Mouse (Mus musculus): ENCODE results near the gene P2rx1.
A peak's percentile ranks its signal among the peaks of the same experiment; 100 is the strongest.

The P2rx1 gene

DNA sequence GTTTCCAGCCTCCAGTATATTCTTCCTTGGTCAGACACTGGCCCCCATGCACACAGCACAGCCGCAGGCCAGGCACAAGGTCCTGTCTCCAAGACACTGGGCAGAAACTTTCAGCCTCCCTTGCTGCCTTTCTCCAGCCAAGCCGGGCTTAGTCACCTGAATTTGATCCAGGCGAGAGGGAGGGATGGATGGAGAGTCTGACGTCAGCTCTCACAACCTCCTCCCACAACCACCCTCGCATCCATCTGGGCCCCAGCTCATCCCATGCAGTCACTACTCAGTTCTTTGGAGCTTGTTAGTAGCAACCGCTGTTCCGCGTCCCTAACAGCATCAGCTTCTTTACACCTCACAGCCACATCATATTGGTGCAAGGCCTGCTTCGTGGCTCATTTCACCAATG, 24.2 kb downstream of the P2rx1 start:
- DNase-seq (ENCODE audit: low read depth, low spot score) = no peak

GRCm38 (mm10) chr11:73023827-73024226, 24.9 kb downstream of the P2rx1 start:
- DNase-seq (ENCODE audit: low read depth, low spot score) = no peak

DNA sequence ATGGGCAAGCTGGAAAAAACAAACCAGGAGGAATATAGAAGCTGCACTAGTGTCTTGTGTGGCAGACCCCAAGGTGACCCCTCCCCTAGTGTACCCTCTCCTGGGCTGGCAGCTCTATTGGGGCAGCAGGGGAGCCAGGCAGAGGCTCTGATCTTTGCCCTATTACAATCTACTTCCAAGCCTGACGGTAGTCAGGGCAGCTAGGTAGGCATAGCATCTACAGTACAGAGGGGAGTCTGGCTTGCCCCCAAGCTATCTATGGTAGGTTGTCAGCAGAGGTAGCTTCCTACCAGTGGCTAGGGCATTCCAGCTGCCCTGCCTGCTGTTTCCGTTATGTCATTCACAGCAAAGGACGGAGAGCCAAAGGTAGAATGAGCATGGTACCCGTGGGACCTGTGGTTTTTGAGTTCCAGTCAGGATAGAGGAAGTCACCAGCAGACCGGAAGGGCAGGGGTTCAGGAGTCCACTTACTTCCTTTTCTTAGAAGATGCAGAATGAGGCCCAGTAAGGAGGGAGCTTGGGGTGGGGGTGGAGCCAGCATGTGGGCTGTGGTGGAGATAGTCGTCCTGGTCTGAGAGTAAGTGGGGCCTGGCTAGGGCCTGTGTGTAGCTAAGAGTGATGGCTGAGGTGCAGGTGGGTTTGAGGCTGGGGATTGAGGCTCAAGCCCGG, 25.5 kb downstream of the P2rx1 start:
- DNase-seq (ENCODE audit: low read depth, low spot score) = no peak

DNA sequence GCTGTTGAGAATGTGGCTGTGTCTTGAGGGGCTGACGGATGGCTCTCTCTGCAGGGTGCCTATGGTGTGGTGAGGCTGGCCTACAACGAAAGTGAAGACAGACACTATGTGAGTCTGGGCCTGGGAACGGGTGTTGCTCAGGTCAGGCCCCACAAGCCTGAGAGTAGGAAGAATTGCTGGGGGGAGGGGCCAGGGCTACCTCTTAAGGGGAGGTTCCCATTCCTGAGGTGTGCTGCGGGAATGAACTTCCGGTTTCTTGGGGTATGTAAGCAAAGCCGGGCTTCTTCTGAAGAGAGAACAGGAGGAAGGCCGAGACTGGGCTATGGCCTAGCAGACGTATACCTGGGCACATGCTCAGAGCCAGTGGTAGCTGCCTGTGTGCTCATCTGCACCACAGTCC, 28.1 kb downstream of the P2rx1 start:
- no peak for DNase-seq (ENCODE audit: low read depth, low spot score)

GRCm38 (mm10) chr11:73030821-73031498, 32.1 kb downstream of the P2rx1 start:
- peak; percentile 88 for DNase-seq (ENCODE audit: low read depth, low spot score)

GRCm38 (mm10) chr11:73031536-73031935, 32.6 kb downstream of the P2rx1 start:
- peak; percentile 80 for DNase-seq (ENCODE audit: low read depth, low spot score)

DNA sequence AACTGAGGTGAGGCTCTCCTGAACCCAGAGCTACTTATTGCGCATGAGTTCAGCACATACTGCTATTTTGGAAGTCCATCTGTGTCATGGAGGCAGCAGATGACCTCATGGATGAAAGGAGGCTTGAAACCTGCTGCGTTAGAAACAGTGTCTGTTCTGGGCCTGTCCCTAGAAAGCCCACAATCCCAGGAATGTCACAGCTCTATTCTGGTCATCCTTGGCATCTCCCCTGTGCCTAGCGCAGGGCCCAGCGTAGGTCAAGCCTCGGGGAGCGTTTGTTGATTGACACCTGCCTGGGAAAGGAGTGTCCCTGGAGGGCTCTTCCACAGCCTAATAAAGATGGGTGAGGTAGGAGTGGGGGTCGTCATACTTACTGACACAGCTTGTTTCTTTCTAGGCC, 37.2 kb downstream of the P2rx1 start:
- no peak for DNase-seq (ENCODE audit: low read depth, low spot score)

- DNase-seq (ENCODE audit: low read depth, low spot score) = no peak
Observed at GRCm38 (mm10) chr11:73036889-73037288, 38.0 kb downstream of the P2rx1 start.

DNA sequence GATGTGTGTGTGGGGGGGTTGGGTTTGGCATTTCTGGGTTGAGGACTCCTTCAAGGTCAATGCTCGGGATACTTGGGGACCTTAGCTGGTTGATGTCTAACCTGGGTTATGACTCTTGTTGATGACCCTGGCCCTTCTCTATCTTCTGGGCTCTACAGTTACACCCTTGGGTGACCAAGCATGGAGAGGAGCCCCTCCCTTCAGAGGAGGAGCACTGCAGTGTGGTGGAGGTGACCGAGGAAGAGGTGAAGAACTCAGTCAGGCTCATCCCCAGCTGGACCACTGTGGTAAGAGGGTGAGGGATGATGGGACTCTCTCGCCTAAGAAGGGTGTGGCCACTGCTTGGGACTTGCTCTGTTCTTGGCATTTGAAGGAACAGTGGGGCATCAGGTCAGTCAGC, 38.8 kb downstream of the P2rx1 start:
- DNase-seq (ENCODE audit: low read depth, low spot score) = no peak

DNA sequence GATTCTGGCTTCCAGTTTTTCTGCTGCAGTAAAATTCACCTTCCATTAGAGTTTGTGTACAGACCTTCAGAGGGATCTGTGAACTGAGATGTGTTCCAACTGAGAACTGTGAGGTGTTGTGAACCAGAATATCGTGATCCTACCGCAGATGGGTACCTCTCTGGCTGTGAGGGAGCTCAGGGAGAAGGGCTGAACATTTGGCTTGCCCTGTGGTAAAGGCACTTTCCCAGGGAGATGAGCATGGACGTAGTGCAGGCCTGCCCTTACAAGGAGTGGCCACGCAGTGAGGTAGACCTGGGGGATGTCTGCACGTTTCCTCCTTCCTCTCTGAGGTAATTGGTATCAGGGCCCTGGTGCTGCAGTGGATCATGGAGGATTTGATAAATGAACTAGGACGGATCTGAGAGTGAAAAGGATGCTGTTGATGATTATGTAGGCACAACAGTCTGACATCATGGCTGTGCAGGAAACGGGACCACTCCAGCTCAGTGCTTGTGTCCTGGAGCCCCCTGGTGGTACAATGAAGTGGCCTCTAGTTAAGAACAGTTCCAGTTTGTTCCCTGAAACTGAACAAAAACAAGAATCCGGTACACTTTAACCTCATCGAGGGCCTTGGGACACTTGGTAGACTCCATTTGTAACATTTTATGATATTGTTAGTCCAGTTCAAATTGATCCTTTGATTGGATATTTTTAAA, 40.3 kb downstream of the P2rx1 start:
- DNase-seq (ENCODE audit: low read depth, low spot score) = peak; percentile 70

- no peak for DNase-seq (ENCODE audit: low read depth, low spot score)
Observed at GRCm38 (mm10) chr11:73044229-73044755, 45.4 kb downstream of the P2rx1 start.

GRCm38 (mm10) chr11:73044789-73045188, 45.9 kb downstream of the P2rx1 start:
- DNase-seq (ENCODE audit: low read depth, low spot score) = no peak

GRCm38 (mm10) chr11:73047542-73047996, 48.7 kb downstream of the P2rx1 start, which contains the start of gene Ncbp3:
Ncbp3 (plus strand) TSS chr11:73047783.
- peak; percentile 98 for DNase-seq (ENCODE audit: low read depth, low spot score)

GRCm38 (mm10) chr11:73048030-73048876, 49.4 kb downstream of the P2rx1 start:
- no peak for DNase-seq (ENCODE audit: low read depth, low spot score)

- DNase-seq (ENCODE audit: low read depth, low spot score) = peak; percentile 73
Observed at GRCm38 (mm10) chr11:73049335-73049734, 50.4 kb downstream of the P2rx1 start.

GRCm38 (mm10) chr11:73052795-73053194, 53.9 kb downstream of the P2rx1 start:
- no peak for DNase-seq (ENCODE audit: low read depth, low spot score)

DNA sequence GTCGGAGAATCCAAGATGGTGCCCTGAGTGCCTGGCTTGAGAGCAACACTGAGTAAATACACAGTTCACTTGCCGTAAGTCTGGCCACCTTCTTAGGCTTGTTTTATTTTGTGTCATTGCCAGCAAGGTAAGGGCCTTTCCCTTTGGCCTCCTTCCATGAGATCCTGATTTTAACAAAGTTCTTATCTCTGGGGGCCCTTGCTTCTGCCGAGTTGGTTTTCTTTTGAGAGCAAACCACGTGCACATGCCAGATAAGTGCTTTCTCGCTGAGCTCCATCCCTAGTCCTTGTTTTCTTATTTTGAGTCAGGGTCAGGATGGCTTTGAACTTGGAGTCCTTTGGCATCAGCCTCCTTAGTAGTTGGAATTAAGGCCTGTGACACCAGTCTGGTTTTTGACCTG, 58.8 kb downstream of the P2rx1 start:
- DNase-seq (ENCODE audit: low read depth, low spot score) = no peak

GRCm38 (mm10) chr11:73059630-73060029, 60.7 kb downstream of the P2rx1 start:
- no peak for DNase-seq (ENCODE audit: low read depth, low spot score)

- no peak for DNase-seq (ENCODE audit: low read depth, low spot score)
Observed at GRCm38 (mm10) chr11:73061413-73061812, 62.5 kb downstream of the P2rx1 start.
